Mouse (Mus musculus) erythroblast, embryonic 14.5 days (primary cell): Measurements from ENCODE around the gene Yif1a. TPM values are rescaled to one million over a fixed set of nuclear protein-coding genes. Genes with fewer than 3 reads are reported as not detected.

Experiments
- H3K27me3 ChIP-seq: 2 replicates; pipeline ENCODE4 v1.6.1; 2012; ENCODE audit warnings: inconsistent platforms; ENCODE audit not compliant: control insufficient read depth
- H3K36me3 ChIP-seq: 2 replicates; pipeline ENCODE4 v1.6.1; 2012; ENCODE audit warnings: mild to moderate bottlenecking, inconsistent platforms; ENCODE audit not compliant: control insufficient read depth
- H3K4me1 ChIP-seq: 2 replicates; pipeline ENCODE4 v1.6.1; 2012; ENCODE audit warnings: inconsistent platforms; ENCODE audit not compliant: control insufficient read depth
- H3K4me3 ChIP-seq: replicated peaks from 2 replicates; pipeline ENCODE3; 2012; ENCODE audit warnings: moderate library complexity, mild to moderate bottlenecking, inconsistent platforms
- H3K9me3 ChIP-seq: 2 replicates; pipeline ENCODE4 v1.6.1; 2012; ENCODE audit warnings: low read length, inconsistent platforms, mixed read lengths; ENCODE audit not compliant: control insufficient read depth
- GATA1 ChIP-seq: IDR thresholded peaks from 2 replicates; pipeline ENCODE4 v1.6.1; 2012; ENCODE audit warnings: low read length, inconsistent platforms, mixed read lengths
- TAL1 ChIP-seq: IDR thresholded peaks from 3 replicates; pipeline ENCODE4 v1.6.1; 2012; ENCODE audit warnings: low read length, inconsistent platforms, mixed read lengths
- polyA plus RNA-seq: library from polyadenylated mRNA; stranded (reverse); fragments of >175 nt; gene quantifications from 2 replicates; pipeline ENCODE4 v1.2.3, GENCODE M21; 2012

The Yif1a gene
- polyA plus RNA-seq, 1 experiment, result 0.94 TPM

DNA sequence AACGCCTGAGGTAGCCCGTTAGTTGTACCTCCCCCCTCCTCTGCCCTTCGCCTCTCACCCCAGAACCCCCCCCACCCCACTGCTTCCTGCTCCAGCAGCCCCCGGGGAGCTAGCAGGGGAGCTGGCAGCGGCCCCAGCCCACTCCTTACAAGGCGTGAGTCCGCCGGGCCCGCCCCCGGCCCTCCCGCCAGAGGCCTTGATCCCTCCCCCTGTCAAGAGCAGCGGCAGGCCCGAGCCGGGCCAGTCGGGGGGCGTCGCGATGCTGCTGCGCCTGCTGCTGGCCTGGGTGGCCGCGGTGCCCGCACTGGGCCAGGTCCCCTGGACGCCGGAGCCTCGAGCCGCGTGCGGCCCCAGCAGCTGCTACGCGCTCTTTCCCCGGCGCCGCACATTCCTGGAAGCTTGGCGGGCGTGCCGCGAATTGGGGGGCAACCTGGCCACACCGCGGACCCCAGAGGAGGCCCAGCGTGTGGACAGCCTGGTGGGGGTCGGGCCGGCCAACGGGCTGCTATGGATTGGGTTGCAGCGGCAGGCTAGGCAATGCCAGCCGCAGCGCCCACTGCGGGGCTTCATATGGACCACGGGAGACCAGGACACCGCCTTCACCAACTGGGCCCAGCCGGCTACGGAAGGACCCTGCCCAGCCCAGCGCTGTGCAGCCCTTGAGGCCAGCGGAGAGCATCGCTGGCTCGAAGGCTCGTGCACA lies 20.3 kb upstream of the Yif1a start, which contains the start of gene Cd248:
Gene Cd248, plus strand, starts transcription at position 212 of the 703 bp plus-strand sequence.
- Histone ChIP-seq H3K4me1 (peaks cover 72% of the 10 kb centered on the region), H3K9me3 (no peaks in the 10 kb centered on the region), H3K4me3 (peak within 1 kb of the TSS; percentile 60), H3K27me3 (peaks cover 41% of the 10 kb centered on the region), H3K36me3 (no peaks in the 10 kb centered on the region)
- TF ChIP-seq TAL1 (no peak), GATA1 (no peak)

- TF ChIP-seq TAL1, result no peak
- TF ChIP-seq GATA1, result no peak
- no peaks in the 10 kb centered on the region for H3K36me3 ChIP-seq
- H3K27me3 ChIP-seq, result peaks cover 44% of the 10 kb centered on the region
- H3K4me1 ChIP-seq, result peaks cover 77% of the 10 kb centered on the region
- H3K9me3 ChIP-seq, result no peaks in the 10 kb centered on the region
- peak overlapping the region; percentile 60 for H3K4me3 ChIP-seq
These were observed 19.6 kb upstream of the Yif1a start for GRCm38 (mm10) chr19:5068570-5069234.

GRCm38 (mm10) chr19:5069486-5069885 lies 18.9 kb upstream of the Yif1a start:
- Histone ChIP-seq H3K4me1 (peaks cover 77% of the 10 kb centered on the region), H3K36me3 (no peaks in the 10 kb centered on the region), H3K27me3 (peaks cover 52% of the 10 kb centered on the region), H3K4me3 (no peak overlapping the region), H3K9me3 (no peaks in the 10 kb centered on the region)
- TF ChIP-seq TAL1 (no peak), GATA1 (no peak)

DNA sequence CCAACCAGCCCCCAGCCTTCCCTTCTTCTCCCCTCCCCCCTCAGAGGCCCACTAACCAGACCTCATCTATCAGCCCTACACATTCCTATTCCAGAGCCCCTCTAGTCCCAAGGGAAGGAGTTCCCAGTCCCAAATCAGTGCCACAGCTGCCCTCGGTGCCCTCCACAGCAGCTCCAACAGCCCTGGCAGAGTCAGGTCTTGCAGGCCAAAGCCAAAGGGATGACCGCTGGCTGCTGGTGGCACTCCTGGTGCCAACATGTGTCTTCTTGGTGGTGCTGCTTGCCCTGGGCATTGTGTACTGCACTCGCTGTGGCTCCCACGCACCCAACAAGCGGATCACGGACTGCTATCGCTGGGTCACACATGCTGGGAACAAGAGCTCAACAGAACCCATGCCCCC lies 18.4 kb upstream of the Yif1a start:
- Histone ChIP-seq H3K4me3 (no peak overlapping the region), H3K4me1 (peaks cover 75% of the 10 kb centered on the region), H3K27me3 (peaks cover 57% of the 10 kb centered on the region), H3K36me3 (no peaks in the 10 kb centered on the region), H3K9me3 (no peaks in the 10 kb centered on the region)
- no peak for TF ChIP-seq GATA1
- TF ChIP-seq TAL1, result no peak

- H3K9me3 ChIP-seq, result no peaks in the 10 kb centered on the region
- H3K4me3 ChIP-seq, result no peak overlapping the region
- TF ChIP-seq TAL1 (no peak), GATA1 (no peak)
- peaks cover 63% of the 10 kb centered on the region for H3K27me3 ChIP-seq
- no peaks in the 10 kb centered on the region for H3K36me3 ChIP-seq
- H3K4me1 ChIP-seq, result peaks cover 67% of the 10 kb centered on the region
These were observed 17.3 kb upstream of the Yif1a start for GRCm38 (mm10) chr19:5071077-5071476.

DNA sequence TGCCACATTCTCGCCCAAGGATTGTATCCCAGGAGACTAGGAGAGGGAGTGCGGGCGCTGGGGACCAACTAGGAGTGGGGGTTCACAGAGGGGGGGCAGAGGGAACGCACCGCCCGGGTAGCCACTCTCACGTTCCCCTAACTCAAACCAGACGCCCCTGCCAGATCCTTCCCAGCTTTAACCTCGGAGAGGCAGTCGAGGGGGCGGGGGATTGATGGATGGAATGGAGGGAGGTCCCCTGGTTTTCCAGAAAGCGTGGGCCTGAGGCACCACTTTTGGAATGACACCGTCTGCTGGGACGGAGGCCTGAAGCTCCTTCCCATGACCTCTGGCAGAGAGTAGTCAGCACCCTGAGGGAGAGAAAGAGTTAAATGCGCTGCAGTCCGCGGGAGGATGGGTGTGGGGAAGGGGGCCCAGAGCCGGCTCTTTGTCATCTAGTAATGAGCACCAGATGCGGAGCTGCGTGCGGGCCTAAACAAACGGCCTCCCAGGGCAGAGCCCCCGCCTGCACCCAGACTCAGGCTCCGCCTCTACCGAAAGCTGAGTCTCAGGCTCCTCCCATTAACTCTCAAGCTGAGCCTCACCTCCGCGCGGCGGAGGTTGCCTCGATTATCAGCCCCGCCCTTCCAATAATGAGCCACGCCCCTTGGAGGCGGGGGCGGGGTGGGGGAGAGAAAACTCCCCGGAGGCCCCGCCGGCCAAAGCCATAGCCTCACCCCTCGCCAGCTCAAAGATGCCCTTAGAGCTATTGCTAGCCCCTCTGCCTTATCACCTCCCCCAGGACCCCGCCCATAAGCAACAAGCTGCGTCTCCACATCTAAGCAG lies 16.6 kb upstream of the Yif1a start:
- Histone ChIP-seq H3K36me3 (no peaks in the 10 kb centered on the region), H3K9me3 (peaks cover 3% of the 10 kb centered on the region), H3K4me1 (peaks cover 67% of the 10 kb centered on the region), H3K4me3 (peak overlapping the region; percentile 62), H3K27me3 (peaks cover 69% of the 10 kb centered on the region)
- TF ChIP-seq TAL1 (no peak), GATA1 (no peak)

GRCm38 (mm10) chr19:5072389-5073019 lies 15.8 kb upstream of the Yif1a start:
- H3K4me1 ChIP-seq, result peaks cover 59% of the 10 kb centered on the region
- H3K36me3 ChIP-seq, result no peaks in the 10 kb centered on the region
- peaks cover 63% of the 10 kb centered on the region for H3K27me3 ChIP-seq
- TF ChIP-seq TAL1, result no peak
- TF ChIP-seq GATA1, result no peak
- peaks cover 3% of the 10 kb centered on the region for H3K9me3 ChIP-seq
- peak overlapping the region; percentile 62 for H3K4me3 ChIP-seq

GRCm38 (mm10) chr19:5073028-5073427 lies 15.3 kb upstream of the Yif1a start:
- Histone ChIP-seq H3K27me3 (peaks cover 59% of the 10 kb centered on the region), H3K36me3 (no peaks in the 10 kb centered on the region), H3K9me3 (peaks cover 3% of the 10 kb centered on the region), H3K4me1 (peaks cover 54% of the 10 kb centered on the region), H3K4me3 (peak overlapping the region; percentile 62)
- TF ChIP-seq GATA1, result no peak
- no peak for TF ChIP-seq TAL1
